Mouse (Mus musculus) ES-Bruce4 (cell line): ENCODE measurements around the gene Ap5s1.

Experiments used
- CTCF ChIP-seq: IDR thresholded peaks from one replicate; pipeline ENCODE4 v1.8.1; 2011; ENCODE audit warnings: low read depth, low read length
- EP300 ChIP-seq: IDR thresholded peaks from 2 replicates; pipeline ENCODE4 v1.6.1; 2011; ENCODE audit warnings: low read depth, low read length; ENCODE audit not compliant: insufficient read depth
- POLR2A ChIP-seq: IDR thresholded peaks from one replicate; pipeline ENCODE4 v1.8.1; 2011; ENCODE audit warnings: low read length; ENCODE audit not compliant: insufficient read depth

DNA sequence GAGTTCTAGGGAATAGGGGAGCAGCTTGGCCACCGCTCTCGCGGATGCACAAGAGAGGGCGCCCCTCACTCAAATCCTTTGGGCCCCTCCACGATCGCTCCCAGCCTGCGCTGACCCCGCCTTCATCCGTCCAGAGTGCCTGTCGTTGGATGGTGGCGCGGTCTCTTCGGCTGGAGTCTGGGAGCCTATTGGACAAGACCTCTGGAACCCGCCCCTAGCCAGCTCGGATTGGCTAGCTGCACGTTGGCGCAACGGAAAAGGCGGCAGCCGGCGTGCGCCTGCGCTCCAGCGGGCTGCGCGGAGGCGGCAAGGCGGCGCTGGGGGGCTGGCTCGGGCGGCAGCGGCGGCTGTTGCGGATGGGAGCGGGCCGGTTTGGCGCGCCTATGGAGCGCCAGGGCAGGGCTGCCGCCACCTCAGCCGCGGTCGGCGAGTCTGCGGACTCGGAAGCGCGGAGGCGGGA lies 55.4 kb downstream of the Ap5s1 start, which contains the start of gene Pank2:
- peak; percentile 5 for TF ChIP-seq CTCF
- peak; percentile 18 for TF ChIP-seq POLR2A
- TF ChIP-seq EP300, result no peak
